14 mouse cellular contexts compared by ENCODE assay signal in the genomic region with DNA sequence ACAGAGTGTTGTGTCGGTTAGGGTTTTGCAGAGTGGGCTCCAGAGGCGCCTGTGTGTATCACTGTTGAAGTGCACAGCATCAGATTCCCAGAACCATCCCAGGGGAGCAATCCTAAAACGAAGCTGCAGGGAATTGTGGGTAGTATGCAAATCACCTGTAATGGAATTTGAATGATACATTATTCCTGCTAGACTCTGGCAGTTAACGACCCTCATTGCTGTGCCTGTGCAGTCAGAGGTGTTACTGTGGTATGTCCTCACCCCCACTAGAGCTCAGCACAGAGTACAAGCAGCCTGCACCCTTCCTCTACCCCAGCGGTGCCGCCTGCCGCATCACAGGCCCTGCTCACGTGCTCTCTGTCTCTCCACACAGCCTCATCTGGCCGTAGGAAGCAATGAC. TPM values are rescaled to one million over a fixed set of nuclear protein-coding genes. Genes with fewer than 3 reads are reported as not detected.
A peak's percentile ranks its signal among the peaks of the same experiment; 100 is the strongest.
DNase-seq lines count a peak whose midpoint lies in the region; ATAC-seq and TF ChIP-seq lines count a peak whose summit lies in the region.
"Had no signal": no experiment of that assay in that cellular context is flagged by ENCODE, and none has a peak within 500 bp of the region (broad histone marks: within the 10 kb centered on the region; RNA-seq: fewer than 3 reads in every experiment).

No protein-coding gene starts in this region.

- H3K4me2 ChIP-seq in midbrain, embryonic 11.5 days: no peak overlapping the region
- no peak overlapping the region for H3K4me2 ChIP-seq in forebrain, embryonic 13.5 days
- no peak overlapping the region for H3K4me2 ChIP-seq in hindbrain, postnatal 0 days (ENCODE audit: low read depth, low read length)
- no peak overlapping the region for H3K4me2 ChIP-seq in neural tube, embryonic 14.5 days (ENCODE audit: low read depth, low read length)
- H3K4me2 ChIP-seq: heart, embryonic 11.5 days had no signal

- H3K36me3 ChIP-seq in midbrain, embryonic 11.5 days (ENCODE audit: control insufficient read depth, insufficient read depth, low read length): peaks cover 5% of the 10 kb centered on the region; the same call in 1 of the 2 replicates
- H3K36me3 ChIP-seq in midbrain, embryonic 10.5 days: peaks cover 67% of the 10 kb centered on the region
- peaks cover 42% of the 10 kb centered on the region for H3K36me3 ChIP-seq in forebrain, embryonic 13.5 days (ENCODE audit: poor library complexity, severe bottlenecking)
- H3K36me3 ChIP-seq in hindbrain, postnatal 0 days (ENCODE audit: insufficient read depth, low read length): peaks cover 9% of the 10 kb centered on the region
- no peaks in the 10 kb centered on the region for H3K36me3 ChIP-seq in neural tube, embryonic 14.5 days (ENCODE audit: control insufficient read depth, insufficient read depth, low read length)

- DNase-seq in midbrain, embryonic 11.5 days (ENCODE audit: low spot score, missing footprints): peak; percentile 49
- no peak for DNase-seq in midbrain, embryonic 10.5 days (ENCODE audit: low spot score)
- peak; percentile 65 for DNase-seq in hindbrain, postnatal 0 days (ENCODE audit: low spot score)
- DNase-seq in left cerebral cortex, postnatal 10 days (ENCODE audit: extremely low spot score in 1 of 2, low spot score in 2 of 2): no peak
- DNase-seq in gastrocnemius, postnatal 4 days (ENCODE audit: low spot score in 2 of 2): no peak
- no peak for DNase-seq in kidney, postnatal 10 days
- DNase-seq: cerebellum, adult 9-10 months; embryo, embryonic 11 days; kidney, adult 9 months; liver; lung, adult 2 months had no signal

- no peaks in the 10 kb centered on the region for H3K9me3 ChIP-seq in midbrain, embryonic 11.5 days (ENCODE audit: control insufficient read depth, low read length)
- H3K9me3 ChIP-seq in midbrain, embryonic 10.5 days (replicated peaks): no peaks in the 10 kb centered on the region
- no peaks in the 10 kb centered on the region for H3K9me3 ChIP-seq in forebrain, embryonic 13.5 days (replicated peaks)
- no peaks in the 10 kb centered on the region for H3K9me3 ChIP-seq in hindbrain, postnatal 0 days (ENCODE audit: low read length)
- H3K9me3 ChIP-seq in neural tube, embryonic 14.5 days (ENCODE audit: control insufficient read depth, low read length): no peaks in the 10 kb centered on the region

- no peaks in the 10 kb centered on the region for H3K27me3 ChIP-seq in midbrain, embryonic 11.5 days (ENCODE audit: control insufficient read depth, insufficient read depth, low read length)
- H3K27me3 ChIP-seq in midbrain, embryonic 10.5 days (ENCODE audit: low read depth, poor library complexity, severe bottlenecking): no peaks in the 10 kb centered on the region
- H3K27me3 ChIP-seq in forebrain, embryonic 13.5 days: no peaks in the 10 kb centered on the region
- no peaks in the 10 kb centered on the region for H3K27me3 ChIP-seq in hindbrain, postnatal 0 days (ENCODE audit: insufficient read depth, low read length)
- H3K27me3 ChIP-seq in neural tube, embryonic 14.5 days (ENCODE audit: control insufficient read depth, insufficient read depth, low read length): no peaks in the 10 kb centered on the region

- ATAC-seq in midbrain, embryonic 11.5 days (ENCODE audit: low FRiP score): no peak
- ATAC-seq in forebrain, embryonic 13.5 days: peak; percentile 71
- ATAC-seq in hindbrain, postnatal 0 days: peak; percentile 69
- ATAC-seq in neural tube, embryonic 14.5 days (ENCODE audit: low read depth): peak; percentile 89

- no peak overlapping the region for H3K9ac ChIP-seq in midbrain, embryonic 11.5 days (ENCODE audit: low read length)
- no peak overlapping the region for H3K9ac ChIP-seq in forebrain, embryonic 13.5 days
- H3K9ac ChIP-seq in hindbrain, postnatal 0 days (replicated peaks; ENCODE audit: low read length): no peak overlapping the region
- H3K9ac ChIP-seq in neural tube, embryonic 14.5 days (replicated peaks; ENCODE audit: low read depth, low read length): no peak overlapping the region

- no peaks in the 10 kb centered on the region for H3K4me1 ChIP-seq in midbrain, embryonic 11.5 days (ENCODE audit: control insufficient read depth, insufficient read depth, low read length)
- peaks cover 12% of the 10 kb centered on the region for H3K4me1 ChIP-seq in midbrain, embryonic 10.5 days
- H3K4me1 ChIP-seq in forebrain, embryonic 13.5 days: peaks cover 23% of the 10 kb centered on the region
- H3K4me1 ChIP-seq in hindbrain, postnatal 0 days (ENCODE audit: insufficient read depth, low read length): no peaks in the 10 kb centered on the region
- H3K4me1 ChIP-seq in neural tube, embryonic 14.5 days (ENCODE audit: control insufficient read depth, insufficient read depth, low read length): peaks cover 34% of the 10 kb centered on the region

- TF ChIP-seq CTCF in hindbrain, postnatal 0 days (IDR thresholded peaks at IDR 0.05; ENCODE audit: low read depth): peak; percentile 40; the same call in 1 of the 2 replicates

- WGBS in midbrain, embryonic 11.5 days: 88% methylated on average over 9 of the region's 9 CpGs
- WGBS in midbrain, embryonic 10.5 days: 94% methylated on average over 9 of the region's 9 CpGs
- 75% methylated on average over 9 of the region's 9 CpGs for WGBS in forebrain, embryonic 13.5 days
- WGBS in hindbrain, postnatal 0 days: 60% methylated on average over 9 of the region's 9 CpGs
- 43% methylated on average over 9 of the region's 9 CpGs for WGBS in neural tube, embryonic 14.5 days

- intact Hi-C loops in left cerebral cortex, postnatal 10 days (cut with DNase I): no loop called here

- H3K27ac ChIP-seq in midbrain, embryonic 11.5 days (ENCODE audit: low read depth, low read length): no peak overlapping the region
- H3K27ac ChIP-seq in midbrain, embryonic 10.5 days (replicated peaks): no peak overlapping the region
- peak overlapping the region; percentile 22; the same call in 1 of the 2 replicates for H3K27ac ChIP-seq in forebrain, embryonic 13.5 days
- peak overlapping the region; percentile 62; the same call in 1 of the 2 replicates for H3K27ac ChIP-seq in hindbrain, postnatal 0 days
- peak overlapping the region; percentile 82 for H3K27ac ChIP-seq in neural tube, embryonic 14.5 days (ENCODE audit: low read depth, low read length)

- no peak overlapping the region for H3K4me3 ChIP-seq in midbrain, embryonic 11.5 days (ENCODE audit: low read depth, low read length)
- H3K4me3 ChIP-seq in midbrain, embryonic 10.5 days: no peak overlapping the region
- no peak overlapping the region for H3K4me3 ChIP-seq in forebrain, embryonic 13.5 days
- H3K4me3 ChIP-seq in hindbrain, postnatal 0 days (ENCODE audit: low read length): no peak overlapping the region
- H3K4me3 ChIP-seq in neural tube, embryonic 14.5 days (ENCODE audit: low read depth, low read length): no peak overlapping the region

RNA-seq across cellular contexts. Expression of a gene that starts 16.2 kb away (rescaled TPM):
- 85.4 and 91.8 TPM in 2 replicates for polyA plus RNA-seq in midbrain, embryonic 11.5 days (2014; fragmentation: Nextera tagmentation; extraction: Ambion mirVana)
- polyA plus RNA-seq in midbrain, embryonic 10.5 days (2016; fragmentation: Nextera tagmentation; extraction: Ambion mirVana): 116 and 118 TPM in 2 replicates
- 91.9 and 103 TPM in 2 replicates for polyA plus RNA-seq in forebrain, embryonic 13.5 days (2015; fragmentation: Nextera tagmentation; extraction: Ambion mirVana)
- total RNA-seq in hindbrain, postnatal 0 days (2014; rRNA removed): 102 and 117 TPM in 2 replicates
- 115 and 118 TPM in 2 replicates for polyA plus RNA-seq in hindbrain, postnatal 0 days (2015; fragmentation: Nextera tagmentation; extraction: Ambion mirVana)
- 92.9 and 101 TPM in 2 replicates for polyA plus RNA-seq in neural tube, embryonic 14.5 days (2014; fragmentation: Nextera tagmentation; extraction: Ambion mirVana)
- 10 to 100 TPM; 43.0 to 46.9 TPM for total RNA-seq in left cerebral cortex, postnatal 10 days (2021)
- total RNA-seq in gastrocnemius, postnatal 4 days (2021): 10 to 100 TPM; 37.3 to 37.9 TPM

RNA-seq across cellular contexts. Expression of a gene that starts 45.5 kb away (rescaled TPM):
- 9.0 and 9.8 TPM in 2 replicates for polyA plus RNA-seq in midbrain, embryonic 11.5 days (2014; fragmentation: Nextera tagmentation; extraction: Ambion mirVana)
- polyA plus RNA-seq in midbrain, embryonic 10.5 days (2016; fragmentation: Nextera tagmentation; extraction: Ambion mirVana): 9.4 and 11.3 TPM in 2 replicates
- 14.2 and 15.0 TPM in 2 replicates for polyA plus RNA-seq in forebrain, embryonic 13.5 days (2015; fragmentation: Nextera tagmentation; extraction: Ambion mirVana)
- 45.9 and 62.4 TPM in 2 replicates for total RNA-seq in hindbrain, postnatal 0 days (2014; rRNA removed)
- polyA plus RNA-seq in hindbrain, postnatal 0 days (2015; fragmentation: Nextera tagmentation; extraction: Ambion mirVana): 30.8 and 31.5 TPM in 2 replicates
- 12.6 and 13.7 TPM in 2 replicates for polyA plus RNA-seq in neural tube, embryonic 14.5 days (2014; fragmentation: Nextera tagmentation; extraction: Ambion mirVana)
- total RNA-seq in left cerebral cortex, postnatal 10 days (2021): 100 to 1,000 TPM; 116 to 122 TPM
- total RNA-seq in gastrocnemius, postnatal 4 days (2021): 1 to 10 TPM; 8.1 to 8.5 TPM

Comparison
In these comparisons a context has a peak if more than half of its experiments do, and no peak if none do; other contexts are left out.
1. DNase-seq: peak in midbrain, embryonic 11.5 days (single experiment) and hindbrain, postnatal 0 days (single experiment); none in midbrain, embryonic 10.5 days (single experiment), left cerebral cortex, postnatal 10 days (0 of 2), gastrocnemius, postnatal 4 days (0 of 2) and kidney, postnatal 10 days (single experiment).
2. H3K27ac ChIP-seq: peak in forebrain, embryonic 13.5 days (single experiment), hindbrain, postnatal 0 days (single experiment) and neural tube, embryonic 14.5 days (single experiment); none in midbrain, embryonic 11.5 days (single experiment) and midbrain, embryonic 10.5 days (single experiment).